Mouse (Mus musculus) neutrophil, adult 65 days (primary cell): ENCODE results near the gene Gpr21. TPM values are rescaled to one million over a fixed set of nuclear protein-coding genes. Genes with fewer than 3 reads are reported as not detected.

Source experiments
- total RNA-seq: library from RNA; stranded (reverse); gene quantifications from 2 replicates; pipeline ENCODE4 v1.2.4, GENCODE M21; 2023

Gene Gpr21
- 0.93 and 1.8 TPM in 2 replicates for total RNA-seq

DNA sequence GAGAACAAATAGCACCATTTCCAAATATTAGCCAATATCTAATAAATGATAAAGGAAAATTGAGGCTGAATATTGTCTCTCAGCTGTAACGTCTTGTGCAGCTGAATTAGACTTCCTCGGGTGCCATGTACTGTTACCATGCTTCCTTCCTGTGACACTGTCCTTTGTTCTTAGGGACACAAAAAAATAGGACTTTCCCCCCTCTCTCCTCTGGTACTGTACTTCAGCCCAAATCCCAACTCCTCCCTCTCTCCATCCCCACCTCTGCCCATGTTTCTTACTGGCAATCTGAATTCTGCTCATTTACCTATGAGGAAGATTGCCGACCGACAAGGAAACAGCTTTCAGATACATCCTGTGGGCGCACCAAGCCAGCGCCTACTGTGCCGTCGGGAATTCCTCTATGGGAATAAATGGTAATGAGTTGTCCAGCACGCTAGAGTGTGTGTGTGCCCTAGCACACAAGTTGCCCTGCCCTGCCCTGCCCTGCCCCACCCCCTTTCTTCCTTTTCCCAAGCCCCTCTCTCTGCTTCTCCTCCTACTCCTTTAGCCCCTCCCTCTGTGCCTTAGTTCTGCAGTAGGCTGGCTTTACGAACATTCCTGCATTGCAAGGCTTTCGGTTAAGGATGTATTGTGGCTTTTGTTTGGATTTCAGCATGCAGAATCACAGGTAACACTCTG lies at the start of gene Gpr21:
Gpr21 (plus strand) TSS at position 303 of the 681 bp plus-strand sequence.

Other genes with a start within 250 kb of the Gpr21 start
- not detected in 2 replicates for gene Olfr368, start 189.8 kb upstream of the Gpr21 start, total RNA-seq
- gene Pdcl, start 157.0 kb upstream of the Gpr21 start, total RNA-seq = 34.7 and 39.5 TPM in 2 replicates
- gene Rc3h2, start 93.4 kb upstream of the Gpr21 start, total RNA-seq = 34.9 and 48.8 TPM in 2 replicates
- 2.6 and 3.0 TPM in 2 replicates for gene Zbtb26, start 73.2 kb upstream of the Gpr21 start, total RNA-seq
- gene Zbtb6, start 73.2 kb upstream of the Gpr21 start, total RNA-seq = 8.4 and 9.1 TPM in 2 replicates
- 15.0 and 20.4 TPM in 2 replicates for gene Rabgap1, start 73.1 kb upstream of the Gpr21 start, total RNA-seq
- gene Strbp, start 187.5 kb downstream of the Gpr21 start, total RNA-seq = 10.2 and 15.1 TPM in 2 replicates